Mouse (Mus musculus) bone marrow macrophage, adult 2 months (primary cell): ENCODE data around the gene Nsmce1. TPM values are rescaled to one million over a fixed set of nuclear protein-coding genes. Genes with fewer than 3 reads are reported as not detected.
A peak's percentile ranks its signal among the peaks of the same experiment; 100 is the strongest.

Source experiments
- H3K27ac ChIP-seq: 2 replicates; pipeline ENCODE4 v1.5.1; 2012; ENCODE audit warnings: low read depth, low read length; ENCODE audit not compliant: insufficient read depth
- H3K4me1 ChIP-seq: 2 replicates; pipeline ENCODE4 v1.6.1; 2012; ENCODE audit warnings: low read length; ENCODE audit not compliant: control insufficient read depth, insufficient read depth
- H3K4me3 ChIP-seq: 2 replicates; pipeline ENCODE4 v1.5.1; 2012; ENCODE audit warnings: mild to moderate bottlenecking, low read length, moderate library complexity; ENCODE audit not compliant: insufficient read depth
- CTCF ChIP-seq: IDR thresholded peaks from 2 replicates; pipeline ENCODE4 v1.5.1; 2012; ENCODE audit warnings: low read depth, mild to moderate bottlenecking, low read length, moderate library complexity
- POLR2A ChIP-seq: IDR thresholded peaks from 2 replicates; pipeline ENCODE4 v1.6.1; 2012; ENCODE audit warnings: mild to moderate bottlenecking, low read depth, low read length, borderline replicate concordance
- polyA plus RNA-seq: library from polyadenylated mRNA; stranded (reverse); fragments of >200 nt; gene quantifications from 2 replicates; pipeline ENCODE4 v1.2.4, GENCODE M21; 2012; ENCODE audit not compliant: missing spikeins, insufficient read depth, insufficient read length

Nsmce1 gene
- polyA plus RNA-seq, 1 experiment = 31.9 TPM

DNA sequence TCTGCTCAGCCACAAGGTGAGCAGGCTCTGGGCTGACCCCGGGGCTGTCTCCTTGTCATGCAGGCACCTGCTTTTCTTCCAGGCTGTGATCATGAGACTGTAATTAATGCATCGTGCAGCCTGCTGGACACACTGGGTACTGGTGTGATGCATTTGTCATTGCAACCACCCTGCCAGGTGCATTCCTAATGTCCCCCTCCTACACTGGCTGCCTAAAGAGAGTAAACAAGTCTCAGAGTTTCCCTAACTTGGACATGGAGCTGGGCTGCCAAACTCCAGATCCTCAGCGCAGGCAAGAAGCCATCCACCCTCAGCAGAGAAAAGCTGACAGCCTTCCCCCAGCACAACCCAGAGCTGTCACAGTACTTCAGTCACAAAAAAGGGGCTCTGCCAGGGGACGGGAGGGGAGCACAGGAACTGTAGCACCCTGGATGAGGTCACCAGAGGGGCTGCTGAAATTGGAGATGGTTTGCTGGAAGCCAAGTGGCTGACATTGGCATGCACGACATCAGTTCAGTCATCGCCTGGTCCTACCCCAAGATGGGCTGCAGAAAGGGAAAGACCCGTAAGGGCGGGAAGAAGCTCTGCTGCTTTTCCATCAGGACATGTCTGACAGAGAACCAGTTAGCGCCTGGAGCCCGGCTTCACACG is 15.7 kb downstream of the Nsmce1 start:
- Histone ChIP-seq H3K27ac (no peak overlapping the region), H3K4me3 (no peak overlapping the region), H3K4me1 (peaks cover 17% of the 10 kb centered on the region)
- TF ChIP-seq POLR2A (no peak), CTCF (no peak)

DNA sequence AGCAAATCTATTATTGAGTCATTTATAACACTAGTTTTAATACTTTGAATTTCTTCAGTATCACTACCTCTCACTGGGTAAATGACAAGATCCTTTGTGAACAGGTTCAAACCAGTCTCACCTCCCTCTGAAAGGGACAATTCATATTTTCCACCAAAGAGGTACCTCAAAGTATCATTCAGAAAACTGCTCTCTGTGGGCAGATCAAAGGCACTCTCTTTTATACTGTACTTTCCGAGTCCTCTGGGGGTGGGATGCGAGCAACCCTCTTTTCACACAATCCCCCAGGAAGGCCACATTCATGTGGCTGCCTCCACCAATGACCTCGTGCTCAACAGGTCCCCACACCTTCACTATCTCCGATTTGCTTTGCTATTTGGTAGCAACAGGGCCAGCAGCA is 16.9 kb downstream of the Nsmce1 start:
- no peak overlapping the region for H3K27ac ChIP-seq
- H3K4me3 ChIP-seq = no peak overlapping the region
- peaks cover 17% of the 10 kb centered on the region for H3K4me1 ChIP-seq
- TF ChIP-seq CTCF = no peak
- TF ChIP-seq POLR2A = no peak

DNA sequence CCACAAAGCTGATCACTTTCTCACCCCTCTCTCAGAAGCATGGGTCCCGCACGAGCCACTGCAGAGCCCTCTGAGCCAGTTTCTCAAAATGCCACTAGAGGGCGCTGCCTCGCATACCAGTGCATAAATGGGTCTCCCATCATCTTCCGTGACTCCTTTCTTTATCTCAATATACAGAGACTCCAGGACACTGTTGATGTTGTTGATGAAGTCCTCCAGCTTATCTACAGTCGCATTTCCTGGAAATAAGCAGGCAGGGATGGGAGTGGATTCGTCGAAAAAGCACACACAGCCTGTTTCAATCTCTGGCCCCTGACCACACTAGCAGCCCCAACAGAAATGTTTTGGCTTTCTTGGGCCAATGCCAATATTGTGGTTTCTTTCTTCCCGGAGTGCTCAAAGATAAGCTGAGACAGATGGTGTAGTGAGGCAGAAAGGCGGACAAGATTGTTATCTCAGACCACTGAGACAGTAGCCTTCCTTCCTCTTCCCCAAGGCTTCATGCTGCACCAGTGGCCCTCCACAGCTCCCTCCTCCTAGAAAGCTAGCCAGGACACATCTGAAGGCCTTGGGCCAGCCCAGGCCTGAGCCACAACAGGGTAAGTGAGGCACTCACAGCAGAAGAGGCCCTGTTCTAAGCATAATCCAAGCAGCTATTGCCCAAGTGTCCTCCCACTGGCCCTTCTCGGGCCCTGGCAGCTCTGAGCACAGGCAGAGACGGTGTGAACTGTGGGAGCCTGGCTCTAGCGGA is 19.2 kb downstream of the Nsmce1 start:
- Histone ChIP-seq H3K4me3 (no peak overlapping the region), H3K4me1 (peaks cover 17% of the 10 kb centered on the region), H3K27ac (peak overlapping the region; percentile 25)
- TF ChIP-seq POLR2A (no peak), CTCF (peak; percentile 82)

DNA sequence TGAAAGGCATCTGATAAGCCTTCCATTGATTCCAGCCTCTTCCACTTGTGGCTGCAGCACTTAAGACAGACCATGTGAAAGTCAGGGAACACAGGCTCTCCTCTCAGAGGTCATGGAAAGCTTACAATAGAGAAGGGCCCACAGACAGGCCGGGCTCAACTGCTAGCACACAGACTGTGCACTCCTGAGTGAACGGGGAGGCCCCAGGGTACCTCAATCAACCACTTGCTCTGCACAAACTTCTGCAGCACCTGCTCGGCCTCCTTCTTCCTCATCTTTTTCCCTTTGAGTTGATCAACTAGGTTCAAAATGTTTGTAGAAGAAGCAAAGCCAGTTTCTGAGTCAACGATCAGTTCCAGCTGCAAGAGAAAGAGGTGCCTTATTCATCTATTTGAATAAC is 20.5 kb downstream of the Nsmce1 start:
- peaks cover 17% of the 10 kb centered on the region for H3K4me1 ChIP-seq
- no peak overlapping the region for H3K27ac ChIP-seq
- no peak overlapping the region for H3K4me3 ChIP-seq
- TF ChIP-seq CTCF (no peak), POLR2A (no peak)

DNA sequence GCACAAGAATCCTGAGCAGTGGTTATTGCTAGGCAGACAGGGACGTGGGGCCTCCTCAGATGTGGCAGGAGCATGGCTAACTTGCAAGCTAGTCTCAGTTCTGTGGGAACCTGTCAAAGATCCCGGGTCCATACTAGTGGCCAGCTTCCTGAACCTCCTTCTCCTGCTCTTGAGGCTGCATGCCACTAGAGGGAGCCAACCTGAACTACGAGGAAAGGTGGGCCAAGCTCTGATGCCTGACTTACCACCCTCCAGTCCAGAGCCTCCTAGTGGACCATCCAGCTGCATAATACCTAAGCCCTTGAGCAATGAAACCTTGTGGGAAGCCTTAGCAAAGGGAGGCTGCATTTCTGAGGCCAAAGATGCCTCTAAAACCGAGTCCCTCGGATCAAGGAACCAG is 21.5 kb downstream of the Nsmce1 start:
- Histone ChIP-seq H3K27ac (no peak overlapping the region), H3K4me1 (peaks cover 17% of the 10 kb centered on the region), H3K4me3 (no peak overlapping the region)
- TF ChIP-seq POLR2A (no peak), CTCF (peak; percentile 82)

DNA sequence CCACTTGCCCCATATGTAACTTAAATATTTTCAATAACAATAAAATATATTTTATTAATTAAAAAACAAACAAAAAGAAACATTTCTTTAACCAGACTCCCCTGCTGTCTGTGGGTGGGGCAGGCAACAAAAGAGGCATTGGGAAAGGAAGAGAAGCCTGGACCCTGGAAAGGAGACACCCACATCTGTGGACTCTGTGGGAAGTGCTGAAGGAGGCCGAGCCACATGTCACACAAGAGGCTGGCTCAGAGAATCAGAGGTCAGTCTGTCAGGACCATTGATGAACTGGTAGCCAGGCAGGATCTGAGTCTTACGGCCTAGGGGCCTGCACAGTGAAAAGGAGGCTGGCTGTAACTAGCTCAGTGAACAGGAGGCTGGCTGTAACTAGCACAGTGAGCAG is 29.2 kb downstream of the Nsmce1 start:
- Histone ChIP-seq H3K4me3 (no peak overlapping the region), H3K4me1 (no peaks in the 10 kb centered on the region), H3K27ac (no peak overlapping the region)
- no peak for TF ChIP-seq POLR2A

DNA sequence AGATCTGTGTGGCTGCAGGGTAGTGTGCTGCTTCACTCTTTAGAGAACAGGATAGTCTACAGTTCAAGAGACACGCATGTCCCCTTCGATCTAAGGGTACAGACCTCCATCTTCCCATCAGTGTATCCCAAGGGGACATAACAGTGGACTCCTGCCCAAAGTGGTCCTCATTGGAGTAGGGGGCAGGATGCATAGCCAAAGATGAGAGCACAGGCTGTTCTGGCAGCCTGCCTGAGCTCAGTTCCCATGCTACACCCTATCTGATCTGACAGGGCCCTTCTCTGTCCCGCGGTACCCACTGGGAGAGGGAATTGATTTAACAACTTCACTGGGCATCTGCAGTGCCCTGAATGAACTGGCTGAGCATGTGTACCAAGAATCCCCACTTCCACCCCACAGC is 37.7 kb downstream of the Nsmce1 start:
- no peak for TF ChIP-seq POLR2A
- Histone ChIP-seq H3K27ac (no peak overlapping the region), H3K4me3 (no peak overlapping the region), H3K4me1 (no peaks in the 10 kb centered on the region)

DNA sequence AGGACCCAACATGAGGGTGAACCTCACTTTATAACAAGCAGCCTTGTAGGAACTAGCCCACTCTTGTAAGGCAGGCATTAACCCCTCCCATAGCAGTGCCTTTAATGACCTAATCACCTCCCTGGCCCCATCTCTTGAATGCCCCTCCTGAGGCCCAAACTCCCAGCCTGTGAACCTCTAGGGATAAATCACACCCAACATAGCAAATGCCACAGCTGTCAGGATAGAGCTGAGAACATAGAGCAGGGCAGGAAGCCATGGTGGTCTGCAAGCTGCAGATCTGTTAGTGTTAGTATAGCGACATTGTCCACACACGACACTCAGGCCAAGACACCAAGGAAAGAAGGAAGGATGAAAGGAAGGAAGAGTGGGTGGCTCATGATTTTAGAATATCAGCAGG is 40.3 kb downstream of the Nsmce1 start:
- H3K4me1 ChIP-seq = peaks cover 2% of the 10 kb centered on the region; the same call in 1 of the 2 replicates
- H3K27ac ChIP-seq = no peak overlapping the region
- TF ChIP-seq POLR2A (no peak), CTCF (no peak)
- H3K4me3 ChIP-seq = no peak overlapping the region

DNA sequence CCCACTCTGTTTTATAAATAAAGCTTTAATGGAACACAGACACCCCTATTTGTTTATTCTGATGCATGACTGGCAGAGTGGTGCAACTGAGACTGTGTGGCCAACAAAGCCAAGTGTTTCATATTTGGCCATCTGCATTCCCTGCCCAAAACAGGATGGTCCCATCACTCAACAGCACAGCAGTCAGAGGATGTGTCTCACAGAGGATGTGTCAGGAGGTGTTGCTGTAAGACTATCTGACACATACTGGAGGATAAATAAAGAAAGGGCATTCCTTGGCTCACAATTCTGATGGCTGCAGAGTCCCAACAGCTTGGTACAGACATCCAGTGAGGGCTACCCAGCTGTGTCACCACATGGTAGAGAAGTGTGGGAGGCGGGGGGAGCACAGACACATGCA is 40.7 kb downstream of the Nsmce1 start:
- no peak overlapping the region for H3K4me3 ChIP-seq
- TF ChIP-seq POLR2A = no peak
- no peak for TF ChIP-seq CTCF
- H3K27ac ChIP-seq = no peak overlapping the region
- H3K4me1 ChIP-seq = peaks cover 4% of the 10 kb centered on the region
